9 mouse cellular contexts compared by ENCODE assay signal in genomic region chr3:69859858-69860588, GRCm38 (mm10). TPM values are rescaled to one million over a fixed set of nuclear protein-coding genes. Genes with fewer than 3 reads are reported as not detected.
DNase-seq lines count a peak whose midpoint lies in the region.
"Had no signal": no experiment of that assay in that cellular context is flagged by ENCODE, and none has a peak within 500 bp of the region (broad histone marks: within the 10 kb centered on the region; RNA-seq: fewer than 3 reads in every experiment).

Sptssb (minus strand) TSS chr3:69859940.

- H3K36me3 ChIP-seq in hindbrain, embryonic 10.5 days = no peaks in the 10 kb centered on the region

- 2% methylated on average over 24 of the region's 24 CpGs for WGBS in hindbrain, embryonic 10.5 days

- H3K4me1 ChIP-seq in hindbrain, embryonic 10.5 days (replicated peaks) = peaks cover 16% of the 10 kb centered on the region

- DNase-seq in adrenal gland, postnatal 10 days = peak; percentile 13
- DNase-seq in adrenal gland, postnatal 4 days (ENCODE audit: low spot score in 2 of 2) = no peak
- DNase-seq in cerebellum, postnatal 25 days = peak; percentile 79 to 83
- DNase-seq in hindbrain, embryonic 10.5 days (ENCODE audit: low spot score) = peak; percentile 35
- DNase-seq in layer of hippocampus, postnatal 14 days (ENCODE audit: low spot score in 2 of 2) = peak; percentile 26 to 30
- DNase-seq in lung, postnatal 10 days = peak; percentile 40
- DNase-seq in right cerebral cortex, postnatal 4 days = peak; percentile 5
- no peak for DNase-seq in testis, postnatal 10 days (ENCODE audit: low spot score)

- peaks cover 32% of the 10 kb centered on the region for H3K27me3 ChIP-seq in hindbrain, embryonic 10.5 days (ENCODE audit: insufficient read depth, poor library complexity, severe bottlenecking)

- H3K4me3 ChIP-seq in hindbrain, embryonic 10.5 days = peak within 1 kb of the TSS; percentile 64

- H3K9me3 ChIP-seq in hindbrain, embryonic 10.5 days = no peaks in the 10 kb centered on the region

- no peak within 1 kb of the TSS for H3K27ac ChIP-seq in hindbrain, embryonic 10.5 days

RNA-seq across cellular contexts. Expression of gene Sptssb, which starts in this region (rescaled TPM):
- not detected for total RNA-seq in adrenal gland, postnatal 10 days (2021)
- not detected for total RNA-seq in adrenal gland, postnatal 4 days (2021)
- 0.12 and 0.25 TPM in 2 replicates for polyA plus RNA-seq in hindbrain, embryonic 10.5 days (2016; fragmentation: Nextera tagmentation; extraction: Ambion mirVana)
- total RNA-seq in layer of hippocampus, postnatal 14 days (2021) = 1 to 10 TPM; 2.4 to 2.9 TPM
- polyA plus RNA-seq: testis, adult 2 months had no signal

Comparison
In these comparisons a context has a peak if more than half of its experiments do, and no peak if none do; other contexts are left out.
1. Peak in DNase-seq in adrenal gland, postnatal 10 days; RNA of the gene not detected or under 1 TPM.
2. Peak in DNase-seq and H3K4me3 ChIP-seq in hindbrain, embryonic 10.5 days; RNA of the gene not detected or under 1 TPM.
3. DNase-seq: peak in cerebellum, postnatal 25 days (2 of 2), layer of hippocampus, postnatal 14 days (2 of 2), lung, postnatal 10 days (single experiment) and right cerebral cortex, postnatal 4 days (single experiment); none in adrenal gland, postnatal 4 days (0 of 2) and testis, postnatal 10 days (single experiment).